Mouse (Mus musculus) olfactory bulb, adult 2 months (tissue): ENCODE data around the gene Depdc1b. TPM values are rescaled to one million over a fixed set of nuclear protein-coding genes. Genes with fewer than 3 reads are reported as not detected.

Experiments
- H3K27ac ChIP-seq: fragments of 200-500 bp; 2 replicates; pipeline ENCODE4 v1.5.1; 2012; ENCODE audit warnings: low read depth, low read length; ENCODE audit not compliant: insufficient read depth
- H3K4me1 ChIP-seq: fragments of 200-500 bp; 2 replicates; pipeline ENCODE4 v1.6.1; 2012; ENCODE audit warnings: low read length; ENCODE audit not compliant: control insufficient read depth, insufficient read depth
- H3K4me3 ChIP-seq: fragments of 200-500 bp; 2 replicates; pipeline ENCODE4 v1.5.1; 2012; ENCODE audit warnings: mild to moderate bottlenecking, low read depth, low read length, moderate library complexity; ENCODE audit not compliant: insufficient read depth
- CTCF ChIP-seq: fragments of 200-500 bp; IDR thresholded peaks from 2 replicates; pipeline ENCODE4 v1.5.1; 2012; ENCODE audit warnings: low read depth, mild to moderate bottlenecking, low read length, moderate library complexity; ENCODE audit not compliant: insufficient read depth
- POLR2A ChIP-seq: fragments of 200-500 bp; IDR thresholded peaks from 2 replicates; pipeline ENCODE4 v1.6.1; 2012; ENCODE audit warnings: mild to moderate bottlenecking, low read depth, low read length, moderate library complexity; ENCODE audit not compliant: insufficient read depth
- WGBS: fragments of 180-500 bp; shearing (Covaris S2); methylation state at CpG from one replicate; pipeline ENCODE4 v1.1.7; 2018; 5-methylcytosine and 5-hydroxymethylcytosine counted together
- polyA plus RNA-seq: library from polyadenylated mRNA; stranded (reverse); fragments of >200 nt; gene quantifications from 2 replicates; pipeline ENCODE4 v1.2.4, GENCODE M21; 2012; ENCODE audit warnings: low replicate concordance; ENCODE audit not compliant: missing spikeins, insufficient read depth, insufficient read length

Depdc1b gene
- polyA plus RNA-seq, 1 experiment: not detected

GRCm38 (mm10) chr13:108323866-108324829, 8.0 kb downstream of the Depdc1b start:
- Histone ChIP-seq H3K27ac (no peak overlapping the region), H3K4me1 (no peaks in the 10 kb centered on the region), H3K4me3 (no peak overlapping the region)
- WGBS: 87% methylated on average over 22 of the region's 22 CpGs
- TF ChIP-seq POLR2A (no peak), CTCF (no peak)

GRCm38 (mm10) chr13:108325871-108326270, 9.7 kb downstream of the Depdc1b start:
- TF ChIP-seq CTCF (no peak), POLR2A (no peak)
- 91% methylated on average over 5 of the region's 5 CpGs for WGBS

GRCm38 (mm10) chr13:108326351-108326750, 10.2 kb downstream of the Depdc1b start:
- no peak overlapping the region for H3K4me3 ChIP-seq
- WGBS: 96% methylated on average over 10 of the region's 10 CpGs
- no peaks in the 10 kb centered on the region for H3K4me1 ChIP-seq
- TF ChIP-seq CTCF (no peak), POLR2A (no peak)
- no peak overlapping the region for H3K27ac ChIP-seq

More at GRCm38 (mm10) chr13:108325871-108326270, 9.7 kb downstream of the Depdc1b start:
- H3K27ac ChIP-seq: no peak overlapping the region
- H3K4me3 ChIP-seq: no peak overlapping the region
- H3K4me1 ChIP-seq: no peaks in the 10 kb centered on the region

GRCm38 (mm10) chr13:108327047-108327446, 10.9 kb downstream of the Depdc1b start:
- H3K4me3 ChIP-seq: no peak overlapping the region
- no peaks in the 10 kb centered on the region for H3K4me1 ChIP-seq
- WGBS: 92% methylated on average over 7 of the region's 7 CpGs
- TF ChIP-seq CTCF (no peak), POLR2A (no peak)
- no peak overlapping the region for H3K27ac ChIP-seq

- TF ChIP-seq POLR2A (no peak), CTCF (no peak)
- Histone ChIP-seq H3K4me1 (no peaks in the 10 kb centered on the region), H3K4me3 (no peak overlapping the region), H3K27ac (no peak overlapping the region)
- 94% methylated on average over 21 of the region's 21 CpGs for WGBS
Observed at GRCm38 (mm10) chr13:108328406-108329180, 12.5 kb downstream of the Depdc1b start.

- Histone ChIP-seq H3K27ac (no peak overlapping the region), H3K4me3 (no peak overlapping the region), H3K4me1 (no peaks in the 10 kb centered on the region)
- TF ChIP-seq CTCF (no peak), POLR2A (no peak)
- whole genome bisulfite sequencing: 42% methylated on average over 3 of the region's 3 CpGs
Observed at GRCm38 (mm10) chr13:108329693-108330092, 13.6 kb downstream of the Depdc1b start.

GRCm38 (mm10) chr13:108335257-108336003, 19.3 kb downstream of the Depdc1b start:
- WGBS: 88% methylated on average over 15 of the region's 15 CpGs
- no peak overlapping the region for H3K4me3 ChIP-seq
- no peak for TF ChIP-seq CTCF
- TF ChIP-seq POLR2A: no peak
- no peak overlapping the region for H3K27ac ChIP-seq
- no peaks in the 10 kb centered on the region for H3K4me1 ChIP-seq

- no peaks in the 10 kb centered on the region for H3K4me1 ChIP-seq
- TF ChIP-seq POLR2A: no peak
- TF ChIP-seq CTCF: no peak
- WGBS: 89% methylated on average over 11 of the region's 11 CpGs
- H3K4me3 ChIP-seq: no peak overlapping the region
- H3K27ac ChIP-seq: no peak overlapping the region
Observed at GRCm38 (mm10) chr13:108336192-108336591, 20.1 kb downstream of the Depdc1b start.
